Mouse (Mus musculus) cerebellum, adult 11 months (tissue): ENCODE data around the gene Reep6.

Experiments used
- DNase-seq: peaks from one replicate; pipeline ENCODE4 v3.0.0; 2022

Reep6 gene

GRCm38 (mm10) chr10:80329273-80330081 is at the start of gene Reep6, which contains the start of gene Pcsk4:
TSS of gene Reep6 (plus strand) at chr10:80329953.
TSS of gene Pcsk4 (minus strand) at chr10:80329498.
- DNase-seq: peak; percentile 97

- no peak for DNase-seq
These were observed 48.4 kb upstream of the Reep6 start for GRCm38 (mm10) chr10:80281304-80281703.

GRCm38 (mm10) chr10:80281921-80282371 is 47.8 kb upstream of the Reep6 start:
- DNase-seq: no peak

- DNase-seq: no peak
These were observed 47.0 kb upstream of the Reep6 start for GRCm38 (mm10) chr10:80282481-80283441.

GRCm38 (mm10) chr10:80285222-80286070 is 44.3 kb upstream of the Reep6 start:
- DNase-seq: no peak

GRCm38 (mm10) chr10:80288097-80288496 is 41.7 kb upstream of the Reep6 start:
- DNase-seq: no peak

GRCm38 (mm10) chr10:80288657-80289056 is 41.1 kb upstream of the Reep6 start:
- DNase-seq: no peak

GRCm38 (mm10) chr10:80292251-80293146 is 37.3 kb upstream of the Reep6 start, which contains the start of gene Rps15:
TSS of gene Rps15 (plus strand) at chr10:80292453.
- DNase-seq: peak; percentile 94

- DNase-seq: no peak
These were observed 36.4 kb upstream of the Reep6 start for GRCm38 (mm10) chr10:80293325-80293724.

- no peak for DNase-seq
These were observed 35.4 kb upstream of the Reep6 start for GRCm38 (mm10) chr10:80294311-80294710.

GRCm38 (mm10) chr10:80294788-80295303 is 34.9 kb upstream of the Reep6 start:
- DNase-seq: no peak

GRCm38 (mm10) chr10:80295618-80296425 is 33.9 kb upstream of the Reep6 start, which contains the start of gene Apc2:
TSS of gene Apc2 (plus strand) at chr10:80295977.
- peak; percentile 83 for DNase-seq

- no peak for DNase-seq
These were observed 32.9 kb upstream of the Reep6 start for GRCm38 (mm10) chr10:80296824-80297223.

GRCm38 (mm10) chr10:80297526-80298133 is 32.1 kb upstream of the Reep6 start:
- no peak for DNase-seq

GRCm38 (mm10) chr10:80298571-80299281 is 31.0 kb upstream of the Reep6 start:
- peak; percentile 92 for DNase-seq

- DNase-seq: no peak
These were observed 30.5 kb upstream of the Reep6 start for GRCm38 (mm10) chr10:80299301-80299700.

GRCm38 (mm10) chr10:80299824-80300223 is 29.9 kb upstream of the Reep6 start:
- DNase-seq: no peak

- peak; percentile 42 for DNase-seq
These were observed 29.0 kb upstream of the Reep6 start for GRCm38 (mm10) chr10:80300672-80301181.
